8 mouse cellular contexts compared by ENCODE assay signal in genomic region chr11:22286371-22286872, GRCm38 (mm10). TPM values are rescaled to one million over a fixed set of nuclear protein-coding genes. Genes with fewer than 3 reads are reported as not detected.
DNase-seq lines count a peak whose midpoint lies in the region; ATAC-seq and TF ChIP-seq lines count a peak whose summit lies in the region.

No protein-coding gene starts in this region.

- no peaks in the 10 kb centered on the region for H3K27me3 ChIP-seq in embryonic facial prominence, embryonic 13.5 days
- no peaks in the 10 kb centered on the region for H3K27me3 ChIP-seq in heart, embryonic 14.5 days (ENCODE audit: control insufficient read depth, insufficient read depth, low read length)
- no peaks in the 10 kb centered on the region for H3K27me3 ChIP-seq in lung, postnatal 0 days (replicated peaks; ENCODE audit: insufficient read depth, low read length)
- no peaks in the 10 kb centered on the region for H3K27me3 ChIP-seq in stomach, embryonic 15.5 days (replicated peaks)

- TF ChIP-seq CTCF in lung, postnatal 0 days (IDR thresholded peaks at IDR 0.05), result peak; percentile 37

- H3K27ac ChIP-seq in embryonic facial prominence, embryonic 13.5 days, result peak overlapping the region; percentile 82
- H3K27ac ChIP-seq in heart, embryonic 14.5 days (replicated peaks in 1 of 2; ENCODE audit: control insufficient read depth in 1 of 2, insufficient read depth in 1 of 2, low read depth in 2 of 2, low read length in 2 of 2), result peak overlapping the region; percentile 31 to 86
- peak overlapping the region; percentile 78 for H3K27ac ChIP-seq in lung, postnatal 0 days (ENCODE audit: low read length)
- peak overlapping the region; percentile 84 for H3K27ac ChIP-seq in stomach, embryonic 15.5 days

- TF ChIP-seq EP300 in lung, postnatal 0 days (IDR thresholded peaks at IDR 0.05), result no peak

- H3K4me2 ChIP-seq in embryonic facial prominence, embryonic 13.5 days, result peak overlapping the region; percentile 86
- peak overlapping the region; percentile 72 for H3K4me2 ChIP-seq in heart, embryonic 14.5 days (ENCODE audit: low read length)
- H3K4me2 ChIP-seq in lung, postnatal 0 days (replicated peaks; ENCODE audit: low read depth, low read length), result peak overlapping the region; percentile 83
- peak overlapping the region; percentile 75 for H3K4me2 ChIP-seq in stomach, embryonic 15.5 days

- under 1% methylated on average over 39 of the region's 39 CpGs for WGBS in embryonic facial prominence, embryonic 13.5 days
- WGBS in heart, embryonic 14.5 days, result 1% methylated on average over 33 of the region's 39 CpGs
- 1% methylated on average over 26 of the region's 39 CpGs for WGBS in lung, postnatal 0 days
- WGBS in stomach, embryonic 15.5 days, result under 1% methylated on average over 38 of the region's 39 CpGs

- peak; percentile 10; the same call in 1 of the 2 replicates for ATAC-seq in embryonic facial prominence, embryonic 13.5 days (ENCODE audit: insufficient number of reproducible peaks, insufficient read depth, low FRiP score, low TSS enrichment, low read depth)
- peak; percentile 55; the same call in 1 of the 2 replicates for ATAC-seq in heart, embryonic 14.5 days (ENCODE audit: insufficient number of reproducible peaks, insufficient read depth, low FRiP score, low read depth)
- peak; percentile 27 for ATAC-seq in lung, postnatal 0 days
- no peak; the same call in 1 of the 2 replicates for ATAC-seq in stomach, embryonic 15.5 days (ENCODE audit: insufficient read depth, low FRiP score, low read depth)

- peak; percentile 44 for DNase-seq in gastrocnemius, adult 18-20 months (ENCODE audit: low spot score)
- DNase-seq in gastrocnemius, postnatal 10 days, result no peak
- peak; percentile 33 for DNase-seq in adipocyte (ENCODE audit: low spot score)
- DNase-seq in kidney, postnatal 14 days, result peak; percentile 70
- DNase-seq in lung, postnatal 0 days (ENCODE audit: low spot score), result peak; percentile 45

- H3K9ac ChIP-seq in embryonic facial prominence, embryonic 13.5 days, result peak overlapping the region; percentile 88
- peak overlapping the region; percentile 89 for H3K9ac ChIP-seq in heart, embryonic 14.5 days (ENCODE audit: low read length)
- peak overlapping the region; percentile 78 for H3K9ac ChIP-seq in lung, postnatal 0 days (replicated peaks; ENCODE audit: low read depth)
- peak overlapping the region; percentile 81 for H3K9ac ChIP-seq in stomach, embryonic 15.5 days

- peak overlapping the region; percentile 74 for H3K4me3 ChIP-seq in embryonic facial prominence, embryonic 13.5 days
- peak overlapping the region; percentile 62 to 85 for H3K4me3 ChIP-seq in heart, embryonic 14.5 days (ENCODE audit: control insufficient read depth in 1 of 2, insufficient read depth in 1 of 2, low read depth in 1 of 2, low read length in 2 of 2)
- peak overlapping the region; percentile 82 for H3K4me3 ChIP-seq in lung, postnatal 0 days (ENCODE audit: low read depth, low read length)
- H3K4me3 ChIP-seq in stomach, embryonic 15.5 days (replicated peaks), result peak overlapping the region; percentile 79

- H3K36me3 ChIP-seq in embryonic facial prominence, embryonic 13.5 days, result peaks cover 20% of the 10 kb centered on the region
- peaks cover 13% of the 10 kb centered on the region for H3K36me3 ChIP-seq in heart, embryonic 14.5 days (ENCODE audit: control insufficient read depth, insufficient read depth, low read length)
- H3K36me3 ChIP-seq in lung, postnatal 0 days (ENCODE audit: insufficient read depth, low read length), result no peaks in the 10 kb centered on the region
- peaks cover 4% of the 10 kb centered on the region; the same call in 1 of the 2 replicates for H3K36me3 ChIP-seq in stomach, embryonic 15.5 days

- no peaks in the 10 kb centered on the region for H3K9me3 ChIP-seq in embryonic facial prominence, embryonic 13.5 days
- H3K9me3 ChIP-seq in heart, embryonic 14.5 days (ENCODE audit: control insufficient read depth, low read length), result no peaks in the 10 kb centered on the region
- H3K9me3 ChIP-seq in lung, postnatal 0 days (ENCODE audit: low read length), result no peaks in the 10 kb centered on the region
- H3K9me3 ChIP-seq in stomach, embryonic 15.5 days, result no peaks in the 10 kb centered on the region

- H3K4me1 ChIP-seq in embryonic facial prominence, embryonic 13.5 days, result peaks cover 27% of the 10 kb centered on the region
- H3K4me1 ChIP-seq in heart, embryonic 14.5 days (ENCODE audit: control insufficient read depth in 2 of 2, insufficient read depth in 2 of 2, low read length in 2 of 2), result peaks cover 2 to 21% of the 10 kb centered on the region in 2 experiments
- H3K4me1 ChIP-seq in lung, postnatal 0 days (ENCODE audit: insufficient read depth, low read depth, low read length), result peaks cover 4% of the 10 kb centered on the region; the same call in 1 of the 2 replicates
- no peaks in the 10 kb centered on the region for H3K4me1 ChIP-seq in stomach, embryonic 15.5 days

RNA-seq across cellular contexts. Expression of gene Ehbp1, which starts 55.7 kb away (rescaled TPM):
- total RNA-seq in gastrocnemius, adult 18-20 months (2021), result 10 to 100 TPM; 13.5 to 15.7 TPM
- total RNA-seq in gastrocnemius, postnatal 10 days (2021), result 10 to 100 TPM; 22.3 to 28.7 TPM
- 17.6 and 19.3 TPM in 2 replicates for polyA plus RNA-seq in embryonic facial prominence, embryonic 13.5 days (2015; fragmentation: Nextera tagmentation; extraction: Ambion mirVana)
- polyA plus RNA-seq in heart, embryonic 14.5 days (2014; fragmentation: Nextera tagmentation; extraction: Ambion mirVana), result 42.7 and 47.1 TPM in 2 replicates
- 5.1 and 6.1 TPM in 2 replicates for polyA plus RNA-seq in lung, postnatal 0 days (2015; fragmentation: Nextera tagmentation; extraction: Ambion mirVana)
- 12.4 and 12.7 TPM in 2 replicates for polyA plus RNA-seq in stomach, embryonic 15.5 days (2015; fragmentation: Nextera tagmentation; extraction: Ambion mirVana)
